Mouse (Mus musculus): Measurements from ENCODE around the gene Fancc.

Gene Fancc

GRCm38 (mm10) chr13:63496646-63497582 is at the start of gene Fancc:
TSS of gene Fancc (minus strand) at chr13:63497278.
- no peak for DNase-seq (ENCODE audit: low spot score in 2 of 2)

DNA sequence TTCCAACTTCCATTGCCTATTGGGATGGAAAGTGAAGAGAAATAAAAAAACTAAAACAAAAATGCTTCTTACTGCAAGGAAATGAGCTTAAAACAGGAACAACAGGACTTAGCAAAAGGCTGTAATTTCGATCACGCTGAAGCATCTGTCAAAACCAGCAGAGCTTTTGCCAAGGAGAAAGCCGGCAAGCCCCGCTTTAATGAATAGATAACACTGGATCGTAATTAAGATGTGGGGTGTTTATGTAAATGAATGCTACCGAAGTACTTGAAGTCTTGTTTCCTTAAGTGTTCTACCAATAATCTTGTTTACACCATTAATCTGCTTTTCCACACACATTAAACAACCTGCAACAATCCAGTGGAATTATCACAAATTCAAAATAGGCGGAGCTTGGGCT is 48.2 kb upstream of the Fancc start:
- DNase-seq (ENCODE audit: low spot score in 2 of 2) = no peak

- DNase-seq (ENCODE audit: low spot score in 2 of 2) = no peak
These were observed 47.8 kb upstream of the Fancc start for GRCm38 (mm10) chr13:63544967-63545253.

DNA sequence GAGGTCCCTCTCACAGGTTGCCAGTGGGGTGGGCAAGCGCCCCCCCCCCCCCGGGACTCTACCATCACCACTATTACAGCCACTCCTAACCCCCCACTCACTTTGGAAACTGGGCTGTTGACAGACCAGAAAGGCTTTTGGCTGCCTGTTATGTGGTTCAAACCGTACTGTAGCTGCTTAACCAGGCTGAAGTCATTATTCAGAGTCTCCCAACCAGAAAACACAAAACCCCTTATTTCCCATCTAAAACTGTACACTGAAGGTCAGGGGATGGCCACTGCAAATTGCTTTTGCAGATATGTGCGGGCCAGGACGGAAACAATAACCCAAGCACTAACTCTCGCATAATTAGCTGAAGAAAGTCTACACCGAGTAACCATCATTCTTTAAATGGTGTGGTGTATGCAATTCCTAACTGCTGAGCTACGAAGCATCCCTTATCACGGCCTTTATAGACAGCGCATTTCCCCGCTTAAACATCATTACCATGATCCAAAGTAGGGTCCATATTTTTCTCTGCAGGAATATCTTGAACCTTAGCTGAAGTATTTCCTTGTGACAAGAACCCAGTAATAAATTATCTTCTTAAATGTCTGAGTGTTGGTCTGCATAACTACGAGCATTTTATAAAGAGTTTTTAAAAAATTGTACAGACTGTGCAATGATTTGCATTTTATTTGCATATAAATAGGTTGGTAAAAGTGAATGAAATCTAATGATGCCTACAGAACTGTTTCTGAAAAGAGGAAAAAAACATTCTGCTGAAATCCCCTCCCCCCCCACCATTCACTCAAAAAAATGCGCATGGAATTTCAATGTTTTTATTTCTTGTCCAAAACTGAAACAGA is 47.3 kb upstream of the Fancc start:
- DNase-seq (ENCODE audit: low spot score in 2 of 2) = no peak

DNA sequence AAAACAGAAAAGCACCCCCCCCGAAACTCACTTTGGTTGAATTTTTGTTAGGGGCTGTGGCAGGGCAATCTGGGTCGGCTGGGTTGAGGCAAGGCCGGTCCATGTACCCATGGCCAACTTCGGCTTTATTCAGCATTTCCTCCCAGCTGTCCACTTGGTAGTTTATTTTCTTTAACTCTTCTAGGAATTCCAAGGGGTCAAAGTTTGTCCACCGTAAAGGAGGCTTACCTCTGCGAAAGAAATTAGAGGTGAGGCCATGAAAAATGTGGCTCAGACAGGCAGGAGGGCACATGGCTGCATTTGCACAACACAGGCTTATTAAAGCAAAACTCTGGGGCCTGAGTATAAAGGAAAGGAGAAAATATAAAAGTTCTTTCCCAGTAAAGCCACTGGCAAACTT is 46.4 kb upstream of the Fancc start:
- no peak for DNase-seq (ENCODE audit: low spot score in 2 of 2)

GRCm38 (mm10) chr13:63542796-63543384 is 45.8 kb upstream of the Fancc start:
- no peak for DNase-seq (ENCODE audit: low spot score in 2 of 2)

DNA sequence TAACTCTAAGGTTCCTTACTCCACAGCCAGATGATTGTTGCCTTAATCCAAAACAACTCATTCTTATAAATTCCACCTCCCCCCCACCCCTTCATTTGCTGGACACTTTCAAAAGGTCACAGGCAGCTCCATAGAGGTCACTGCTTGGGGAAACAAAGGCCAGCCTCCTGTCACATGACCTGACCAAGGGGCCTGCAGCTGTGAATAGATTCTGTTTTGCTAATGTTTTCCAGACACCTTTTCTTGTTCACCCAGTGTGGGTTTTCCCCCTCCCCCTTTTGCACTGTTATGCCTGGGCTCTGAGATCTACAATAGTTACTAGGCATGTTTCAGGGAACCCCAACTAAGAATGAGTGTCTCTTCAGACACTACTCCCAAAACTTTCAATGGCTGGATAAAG is 44.4 kb upstream of the Fancc start:
- DNase-seq (ENCODE audit: low spot score in 2 of 2) = no peak

GRCm38 (mm10) chr13:63540584-63540983 is 43.5 kb upstream of the Fancc start:
- DNase-seq (ENCODE audit: low spot score in 2 of 2) = no peak

DNA sequence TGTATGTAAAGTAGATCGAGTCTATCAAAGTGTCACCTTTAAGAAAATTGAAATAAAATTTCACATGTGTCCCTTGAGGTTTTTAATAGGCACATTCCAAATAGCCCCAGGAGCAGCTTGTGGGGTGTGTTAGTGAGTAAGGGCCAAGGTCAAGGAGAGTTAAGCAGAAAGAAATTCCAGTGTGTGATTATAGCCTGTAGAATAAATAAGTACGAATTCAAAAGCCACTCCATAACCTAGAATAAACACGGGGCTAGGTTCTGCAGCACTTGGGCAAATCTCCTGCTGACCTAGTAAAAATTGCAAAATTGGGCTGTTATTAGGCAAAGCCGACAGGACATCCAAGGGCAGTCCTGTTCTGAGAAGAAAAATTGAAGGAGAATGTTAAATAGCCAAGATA is 37.9 kb upstream of the Fancc start:
- DNase-seq (ENCODE audit: low spot score in 2 of 2) = no peak

DNA sequence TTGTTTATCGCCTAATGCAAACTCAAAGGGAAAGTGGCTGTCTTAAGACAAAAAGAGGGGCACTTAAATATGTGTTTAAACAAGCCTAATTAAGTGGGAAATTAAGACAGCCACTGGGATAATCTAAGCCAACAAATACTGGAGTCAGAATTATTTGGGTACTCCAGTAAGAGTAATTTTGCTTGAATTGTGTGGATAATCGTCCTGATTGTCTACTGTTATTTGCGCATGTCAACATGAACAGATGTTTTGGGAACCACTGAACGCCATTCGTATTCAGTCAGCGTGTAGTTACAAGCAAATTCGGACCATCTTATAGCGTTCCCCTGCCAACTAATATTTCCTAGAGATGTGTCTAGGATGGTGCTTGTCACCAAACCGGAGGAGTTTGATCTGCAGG is 33.8 kb upstream of the Fancc start:
- no peak for DNase-seq (ENCODE audit: low spot score in 2 of 2)

DNA sequence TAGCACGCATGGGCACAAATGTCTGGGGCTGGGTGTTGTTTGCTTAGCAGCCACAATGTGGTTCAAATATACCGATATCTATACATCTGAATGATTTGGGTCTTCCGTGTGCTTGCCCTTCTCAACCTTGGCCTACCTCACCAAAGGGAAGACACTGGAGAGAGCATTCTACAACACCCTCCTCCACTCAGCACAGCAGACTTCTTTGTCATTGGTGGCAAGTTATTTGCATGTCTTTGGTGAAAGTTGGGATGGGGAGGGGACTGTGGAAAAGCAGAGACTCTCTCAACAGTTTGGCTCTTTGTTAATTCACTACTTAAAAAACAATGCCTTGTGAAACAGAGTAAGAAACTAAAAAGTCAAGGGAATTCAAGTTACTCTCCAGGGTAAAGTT is 33.3 kb upstream of the Fancc start:
- peak; percentile 27 to 31 for DNase-seq (ENCODE audit: low spot score in 2 of 2)

DNA sequence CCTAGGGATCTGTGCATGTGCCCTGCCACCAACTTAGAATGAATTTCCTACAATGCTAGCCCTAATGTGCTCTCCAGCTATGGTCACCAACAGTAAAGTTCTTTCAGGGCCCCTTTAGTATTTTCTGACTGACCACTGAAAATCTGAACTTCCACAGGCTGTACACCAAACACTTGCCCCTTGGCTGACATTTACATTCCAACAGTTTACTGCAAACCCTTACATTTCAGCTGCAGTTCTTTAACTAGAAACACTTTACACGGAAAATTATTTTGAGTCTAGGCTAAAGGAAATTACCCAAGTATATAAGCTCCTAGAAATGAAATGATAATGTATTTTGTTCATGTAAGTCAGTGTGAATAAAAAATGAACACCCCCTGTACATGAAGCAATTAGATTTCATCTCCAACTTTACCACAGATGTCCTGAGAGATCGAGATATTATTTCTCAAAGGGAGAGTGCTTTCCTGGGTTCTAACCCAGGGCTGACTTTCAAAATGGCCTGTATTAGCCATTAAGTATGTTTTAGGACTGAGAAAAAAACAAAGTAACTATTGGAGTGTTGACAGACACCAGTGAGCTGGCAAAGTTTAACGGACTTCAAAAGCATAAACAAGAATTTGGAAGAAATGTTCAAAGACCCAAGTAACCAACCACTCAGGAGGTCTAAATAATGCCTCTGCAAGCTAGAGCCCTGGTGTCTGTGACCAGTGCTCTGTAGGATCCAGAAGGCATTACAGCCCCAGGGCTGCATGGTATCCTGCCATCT is 32.7 kb upstream of the Fancc start:
- DNase-seq (ENCODE audit: low spot score in 2 of 2) = no peak

DNA sequence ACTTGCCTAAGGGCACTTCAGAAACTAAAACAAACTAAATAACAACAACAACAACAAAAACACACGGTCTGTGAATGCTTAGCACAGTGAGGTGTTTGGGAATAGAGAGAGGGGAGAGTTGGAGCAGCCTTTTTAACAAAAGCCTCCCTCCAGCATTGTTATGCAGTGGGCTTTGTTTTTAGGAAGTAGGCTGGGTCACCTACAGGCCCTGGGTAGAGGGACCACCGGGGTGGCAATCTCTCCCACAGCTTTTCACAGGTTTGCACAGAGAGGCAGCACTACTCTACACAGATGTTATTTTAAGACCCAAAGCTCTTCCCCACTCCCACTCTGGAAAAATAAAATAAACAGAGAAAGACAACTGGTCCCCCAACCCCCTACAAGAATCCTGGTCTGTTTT is 31.8 kb upstream of the Fancc start:
- DNase-seq (ENCODE audit: low spot score in 2 of 2) = no peak

GRCm38 (mm10) chr13:63528164-63528675 is 31.1 kb upstream of the Fancc start:
- peak; percentile 88 to 91 for DNase-seq (ENCODE audit: low spot score in 2 of 2)

GRCm38 (mm10) chr13:63525571-63526197 is 28.6 kb upstream of the Fancc start:
- DNase-seq (ENCODE audit: low spot score in 2 of 2) = no peak

- DNase-seq (ENCODE audit: low spot score in 2 of 2) = no peak
These were observed 27.8 kb upstream of the Fancc start for GRCm38 (mm10) chr13:63524608-63525570.

GRCm38 (mm10) chr13:63524061-63524460 is 27.0 kb upstream of the Fancc start:
- DNase-seq (ENCODE audit: low spot score in 2 of 2) = no peak

DNA sequence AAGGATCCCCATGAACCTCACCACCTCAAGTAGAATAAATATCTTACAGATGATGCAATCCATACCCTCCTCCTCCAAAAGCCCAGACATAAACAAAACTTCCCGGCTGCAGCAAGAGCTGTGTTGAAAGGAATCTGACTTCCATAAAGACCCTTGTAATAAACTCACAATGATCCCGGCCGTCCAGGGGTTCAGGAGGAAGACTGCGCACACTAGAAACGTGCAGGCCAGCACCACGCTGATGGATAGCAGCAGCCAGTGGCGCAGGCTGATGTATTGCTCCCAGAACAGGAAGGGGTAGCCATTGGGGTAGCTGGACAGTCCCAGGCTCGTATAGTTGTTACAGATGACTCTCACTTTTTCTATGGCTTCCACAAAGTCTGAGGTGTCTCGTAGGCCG is 25.8 kb upstream of the Fancc start:
- no peak for DNase-seq (ENCODE audit: low spot score in 2 of 2)

DNA sequence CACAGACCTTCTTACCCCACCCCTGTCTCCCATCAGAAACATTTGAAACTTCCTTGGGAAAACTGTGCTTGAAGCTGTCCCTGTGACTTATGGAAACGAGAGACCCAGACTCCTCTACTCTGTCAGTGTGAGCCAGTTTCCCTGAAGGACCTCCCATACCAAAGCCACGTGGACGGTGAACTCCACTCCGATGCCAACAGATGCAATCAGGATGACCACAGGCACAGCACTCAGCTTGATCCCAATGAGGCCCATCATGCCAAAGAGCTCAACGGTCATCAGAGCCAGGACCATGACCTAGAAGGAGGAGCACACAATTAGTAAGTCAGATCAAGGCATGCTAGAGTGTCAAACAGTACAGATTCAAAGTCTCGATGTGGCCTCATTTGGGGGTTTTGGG is 23.0 kb upstream of the Fancc start:
- no peak for DNase-seq (ENCODE audit: low spot score in 2 of 2)

DNA sequence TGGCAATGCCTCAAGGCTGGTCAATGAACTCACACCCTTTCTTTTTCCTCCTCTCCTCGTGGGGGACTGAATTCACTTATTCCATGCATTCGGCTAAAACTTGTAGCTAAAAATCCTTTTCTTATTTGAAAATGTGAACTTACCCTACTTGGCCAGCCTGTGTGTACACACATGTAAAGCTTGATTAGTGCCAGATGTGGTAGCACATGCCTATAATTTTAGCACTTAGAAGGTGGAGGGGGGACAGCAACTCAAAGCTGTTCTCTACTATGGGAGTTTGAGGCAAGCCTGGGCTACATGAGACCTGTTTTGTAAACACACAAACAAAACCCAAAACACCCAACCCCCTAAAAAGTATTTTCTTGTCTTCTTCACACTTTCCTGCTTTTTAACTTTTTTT is 19.5 kb upstream of the Fancc start:
- no peak for DNase-seq (ENCODE audit: low spot score in 2 of 2)

Data from thymus, postnatal 10 days (tissue).